Mouse (Mus musculus): ENCODE data around the gene Vps37c.

GRCm38 (mm10) chr19:10645616-10646015, 42.9 kb upstream of the Vps37c start:
- no peak for TF ChIP-seq POLR2A (IDR thresholded peaks at IDR 0.05; ENCODE audit: insufficient read depth, low read depth, low read length)
- no peak for TF ChIP-seq CTCF (IDR thresholded peaks at IDR 0.05; ENCODE audit: insufficient read depth, low read depth, low read length)

Measured in olfactory bulb, adult 2 months (tissue).